ENCODE assay signal across 14 mouse cellular contexts in the genomic region with DNA sequence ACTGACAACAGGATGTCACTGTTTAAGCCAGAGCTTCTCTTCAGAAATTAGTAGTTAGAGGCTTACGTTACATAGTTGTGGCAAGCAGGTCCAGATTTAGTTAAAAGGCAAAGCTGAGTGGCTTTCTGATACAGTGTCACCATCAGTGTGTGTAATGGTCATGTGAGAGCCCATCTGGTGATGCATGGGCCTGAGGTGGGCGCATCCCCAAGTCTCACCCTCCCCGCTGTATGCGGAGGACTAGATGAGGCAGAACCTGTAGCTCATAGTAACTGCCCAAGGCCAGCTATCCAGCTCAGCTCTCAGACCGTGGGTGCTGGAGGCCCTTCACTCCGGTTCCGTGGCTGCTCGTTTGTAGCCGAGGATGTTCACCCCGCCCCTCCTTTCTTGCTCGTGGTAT.
DNase-seq lines count a peak whose midpoint lies in the region; ATAC-seq and TF ChIP-seq lines count a peak whose summit lies in the region.
"Had no signal": no experiment of that assay in that cellular context is flagged by ENCODE, and none has a peak within 500 bp of the region (broad histone marks: within the 10 kb centered on the region; RNA-seq: fewer than 3 reads in every experiment).

No protein-coding gene starts in this region.

- H3K36me3 ChIP-seq in heart, embryonic 13.5 days = peaks cover 71% of the 10 kb centered on the region
- H3K36me3 ChIP-seq in lung, embryonic 15.5 days = peaks cover 15% of the 10 kb centered on the region; the same call in 1 of the 2 replicates
- H3K36me3 ChIP-seq in stomach, embryonic 15.5 days = peaks cover 13% of the 10 kb centered on the region

- TF ChIP-seq CTCF in embryonic fibroblast, embryonic 13.5 days (IDR thresholded peaks at IDR 0.05; ENCODE audit: borderline replicate concordance, insufficient read depth, low read length) = no peak

- H3K27ac ChIP-seq in heart, embryonic 13.5 days (replicated peaks) = peak overlapping the region; percentile 90
- H3K27ac ChIP-seq in lung, embryonic 15.5 days = peak overlapping the region; percentile 91
- 0 out of 2 replicates have a peak overlapping the region, but pooled peaks have one; percentile 3 for H3K27ac ChIP-seq in embryonic fibroblast, embryonic 13.5 days (ENCODE audit: insufficient read depth, low read length)
- H3K27ac ChIP-seq in stomach, embryonic 15.5 days = peak overlapping the region; percentile 70
- H3K27ac ChIP-seq: gastrocnemius, adult 2 months; hindbrain, embryonic 12.5 days; limb, embryonic 15.5 days; midbrain, embryonic 12.5 days had no signal

- H3K4me2 ChIP-seq in heart, embryonic 13.5 days = peak overlapping the region; percentile 12; the same call in 1 of the 2 replicates
- H3K4me2 ChIP-seq in lung, embryonic 15.5 days = peak overlapping the region; percentile 10; the same call in 1 of the 2 replicates
- no peak overlapping the region for H3K4me2 ChIP-seq in stomach, embryonic 15.5 days
- H3K4me2 ChIP-seq: hindbrain, embryonic 12.5 days; limb, embryonic 15.5 days; midbrain, embryonic 12.5 days had no signal

- H3K4me1 ChIP-seq in heart, embryonic 13.5 days = peaks cover 53% of the 10 kb centered on the region
- peaks cover 26% of the 10 kb centered on the region for H3K4me1 ChIP-seq in lung, embryonic 15.5 days
- peaks cover 10% of the 10 kb centered on the region for H3K4me1 ChIP-seq in embryonic fibroblast, embryonic 13.5 days (ENCODE audit: control insufficient read depth, insufficient read depth, low read length)
- peaks cover 14% of the 10 kb centered on the region; the same call in 1 of the 2 replicates for H3K4me1 ChIP-seq in stomach, embryonic 15.5 days
- H3K4me1 ChIP-seq: midbrain, embryonic 12.5 days had no signal

- no peak for TF ChIP-seq POLR2A in embryonic fibroblast, embryonic 13.5 days (IDR thresholded peaks at IDR 0.05; ENCODE audit: low read depth, low read length)

- DNase-seq in heart, postnatal 25 days (ENCODE audit: low spot score) = no peak
- no peak for DNase-seq in lung, postnatal 25 days (ENCODE audit: low spot score)
- DNase-seq: cerebellum, adult 18-20 months; gastrocnemius, adult 2 months; right cerebral cortex, postnatal 14 days; thymus, postnatal 25 days had no signal

- 66% methylated on average over 11 of the region's 11 CpGs for WGBS in heart, embryonic 13.5 days
- WGBS in lung, embryonic 15.5 days = 69% methylated on average over 11 of the region's 11 CpGs
- WGBS in stomach, embryonic 15.5 days = 66% methylated on average over 11 of the region's 11 CpGs

- no peaks in the 10 kb centered on the region for H3K27me3 ChIP-seq in heart, embryonic 13.5 days (replicated peaks)
- no peaks in the 10 kb centered on the region for H3K27me3 ChIP-seq in lung, embryonic 15.5 days
- no peaks in the 10 kb centered on the region for H3K27me3 ChIP-seq in stomach, embryonic 15.5 days (replicated peaks)
- H3K27me3 ChIP-seq: hindbrain, embryonic 12.5 days; limb, embryonic 15.5 days; midbrain, embryonic 12.5 days had no signal

- intact Hi-C loops in heart, postnatal 25 days (cut with DNase I) = loop anchor here (10.0 kb wide), 1 partner anchor 363 kb away; no protein-coding TSS in a partner anchor

- ATAC-seq in heart, embryonic 13.5 days (ENCODE audit: extremely low read depth, insufficient number of reproducible peaks, low FRiP score, low TSS enrichment) = no peak
- peak; percentile 19; the same call in 1 of the 2 replicates for ATAC-seq in lung, embryonic 15.5 days (ENCODE audit: borderline replicate concordance, extremely low read depth, low FRiP score, low TSS enrichment)
- ATAC-seq in stomach, embryonic 15.5 days (ENCODE audit: insufficient read depth, low FRiP score, low read depth) = peak; percentile 45; the same call in 1 of the 2 replicates
- ATAC-seq in CD4-positive, CD25-positive, alpha-beta regulatory T cell, adult 4 months = no peak

- H3K9ac ChIP-seq in heart, embryonic 13.5 days = peak overlapping the region; percentile 38
- no peak overlapping the region; the same call in 1 of the 2 replicates for H3K9ac ChIP-seq in lung, embryonic 15.5 days
- H3K9ac ChIP-seq in stomach, embryonic 15.5 days = no peak overlapping the region
- H3K9ac ChIP-seq: hindbrain, embryonic 12.5 days; limb, embryonic 15.5 days; midbrain, embryonic 12.5 days had no signal

- H3K9me3 ChIP-seq in heart, embryonic 13.5 days = no peaks in the 10 kb centered on the region
- H3K9me3 ChIP-seq in lung, embryonic 15.5 days = no peaks in the 10 kb centered on the region
- no peaks in the 10 kb centered on the region for H3K9me3 ChIP-seq in stomach, embryonic 15.5 days
- H3K9me3 ChIP-seq: hindbrain, embryonic 12.5 days; limb, embryonic 15.5 days; midbrain, embryonic 12.5 days had no signal

- H3K4me3 ChIP-seq in heart, embryonic 13.5 days = no peak overlapping the region
- no peak overlapping the region for H3K4me3 ChIP-seq in lung, embryonic 15.5 days
- no peak overlapping the region for H3K4me3 ChIP-seq in embryonic fibroblast, embryonic 13.5 days (ENCODE audit: insufficient read depth, low read length)
- no peak overlapping the region for H3K4me3 ChIP-seq in stomach, embryonic 15.5 days (replicated peaks)
- H3K4me3 ChIP-seq: gastrocnemius, adult 2 months; hindbrain, embryonic 12.5 days; limb, embryonic 15.5 days; midbrain, embryonic 12.5 days had no signal

Comparison
In these comparisons a context has a peak if more than half of its experiments do, and no peak if none do; other contexts are left out.
1. ATAC-seq: peak in lung, embryonic 15.5 days (single experiment) and stomach, embryonic 15.5 days (single experiment); none in heart, embryonic 13.5 days (single experiment) and CD4-positive, CD25-positive, alpha-beta regulatory T cell, adult 4 months (single experiment).
2. H3K27ac ChIP-seq: peak in every context shown above with its lines; median percentile 91 in lung, embryonic 15.5 days; 90 in heart, embryonic 13.5 days; 70 in stomach, embryonic 15.5 days; 3 in embryonic fibroblast, embryonic 13.5 days.